Mouse (Mus musculus) embryonic facial prominence, embryonic 13.5 days (tissue): ENCODE measurements around the gene 9930104L06Rik. TPM values are rescaled to one million over a fixed set of nuclear protein-coding genes. Genes with fewer than 3 reads are reported as not detected.

Experiments
- ATAC-seq: fragments of 200-750 bp; cut with Nextera tagmentation; 2 replicates; pipeline ENCODE4 v1.8.0; 2017; ENCODE audit warnings: low read depth; ENCODE audit not compliant: insufficient number of reproducible peaks, insufficient read depth, low FRiP score, low TSS enrichment
- H3K27ac ChIP-seq: fragments of 300-500 bp; sonication (generic); 2 replicates; pipeline ENCODE4 v1.5.1; 2015; ENCODE audit warnings: moderate library complexity, mild to moderate bottlenecking, inconsistent platforms
- H3K27me3 ChIP-seq: fragments of 300-500 bp; sonication (generic); 2 replicates; pipeline ENCODE4 v1.6.1; 2015; ENCODE audit warnings: mild to moderate bottlenecking, inconsistent platforms
- H3K36me3 ChIP-seq: fragments of 300-500 bp; sonication (generic); 2 replicates; pipeline ENCODE4 v1.6.1; 2015; ENCODE audit warnings: mild to moderate bottlenecking, inconsistent platforms
- H3K4me1 ChIP-seq: fragments of 300-500 bp; sonication (generic); 2 replicates; pipeline ENCODE4 v1.6.1; 2015; ENCODE audit warnings: inconsistent platforms
- H3K4me2 ChIP-seq: fragments of 300-500 bp; sonication (generic); 2 replicates; pipeline ENCODE4 v1.6.1; 2015; ENCODE audit warnings: moderate library complexity, mild to moderate bottlenecking, inconsistent platforms
- H3K4me3 ChIP-seq: fragments of 300-500 bp; sonication (generic); 2 replicates; pipeline ENCODE4 v1.5.1; 2015; ENCODE audit warnings: mild to moderate bottlenecking, inconsistent platforms
- H3K9ac ChIP-seq: fragments of 300-500 bp; sonication (generic); 2 replicates; pipeline ENCODE4 v1.6.1; 2015; ENCODE audit warnings: mild to moderate bottlenecking, inconsistent platforms
- H3K9me3 ChIP-seq: fragments of 300-500 bp; sonication (generic); 2 replicates; pipeline ENCODE4 v1.6.1; 2016; ENCODE audit warnings: inconsistent platforms
- WGBS: fragments of 180-500 bp; shearing (Covaris S2); methylation state at CpG from one replicate; pipeline ENCODE4 v1.1.7; 2015; ENCODE audit warnings: mixed read lengths; 5-methylcytosine and 5-hydroxymethylcytosine counted together
- polyA plus RNA-seq: library from polyadenylated mRNA; unstranded; fragments of >200 nt; fragmentation: Nextera tagmentation; extraction: Ambion mirVana; gene quantifications from 2 replicates; pipeline ENCODE4 v1.2.1, GENCODE M21; 2015

Gene 9930104L06Rik
- 18.1 and 20.3 TPM in 2 replicates for polyA plus RNA-seq

GRCm38 (mm10) chr4:124936613-124937471 lies at the start of gene 9930104L06Rik:
Gene 9930104L06Rik, plus strand, starts transcription at chr4:124937048.
- H3K27ac ChIP-seq = peak within 1 kb of the TSS; percentile 58; the same call in 1 of the 2 replicates
- peak within 1 kb of the TSS; percentile 82 for H3K4me2 ChIP-seq
- peak; percentile 97 for ATAC-seq
- H3K9me3 ChIP-seq = no peaks in the 10 kb centered on the region
- H3K27me3 ChIP-seq = no peaks in the 10 kb centered on the region
- H3K36me3 ChIP-seq = peaks cover 31% of the 10 kb centered on the region
- H3K4me3 ChIP-seq = peak within 1 kb of the TSS; percentile 90
- under 1% methylated on average over 52 of the region's 52 CpGs for WGBS
- H3K4me1 ChIP-seq = peaks cover 23% of the 10 kb centered on the region
- peak within 1 kb of the TSS; percentile 87 for H3K9ac ChIP-seq

- WGBS = 70% methylated on average over 7 of the region's 7 CpGs
- no peaks in the 10 kb centered on the region for H3K36me3 ChIP-seq
Observed at GRCm38 (mm10) chr4:124888702-124889101, 48.1 kb upstream of the 9930104L06Rik start.

GRCm38 (mm10) chr4:124889935-124890334 lies 46.9 kb upstream of the 9930104L06Rik start:
- no peak overlapping the region for H3K9ac ChIP-seq
- H3K9me3 ChIP-seq = no peaks in the 10 kb centered on the region
- no peak for ATAC-seq
- WGBS = 86% methylated on average over 2 of the region's 2 CpGs
- no peaks in the 10 kb centered on the region for H3K36me3 ChIP-seq
- H3K4me2 ChIP-seq = no peak overlapping the region
- peaks cover 6% of the 10 kb centered on the region for H3K4me1 ChIP-seq
- no peak overlapping the region for H3K27ac ChIP-seq
- H3K27me3 ChIP-seq = peaks cover 89% of the 10 kb centered on the region
- no peak overlapping the region for H3K4me3 ChIP-seq

More at GRCm38 (mm10) chr4:124888702-124889101, 48.1 kb upstream of the 9930104L06Rik start:
- Histone ChIP-seq H3K4me1 (no peaks in the 10 kb centered on the region), H3K4me2 (no peak overlapping the region), H3K9ac (no peak overlapping the region), H3K9me3 (no peaks in the 10 kb centered on the region), H3K27ac (no peak overlapping the region), H3K4me3 (no peak overlapping the region), H3K27me3 (peaks cover 89% of the 10 kb centered on the region)
- no peak for ATAC-seq

- 69% methylated on average over 5 of the region's 5 CpGs for WGBS
- H3K4me1 ChIP-seq = peaks cover 9% of the 10 kb centered on the region
- H3K4me2 ChIP-seq = no peak overlapping the region
- peaks cover 89% of the 10 kb centered on the region for H3K27me3 ChIP-seq
- no peak for ATAC-seq
- H3K9me3 ChIP-seq = no peaks in the 10 kb centered on the region
- H3K9ac ChIP-seq = no peak overlapping the region
- no peak overlapping the region for H3K4me3 ChIP-seq
- H3K36me3 ChIP-seq = no peaks in the 10 kb centered on the region
- H3K27ac ChIP-seq = no peak overlapping the region
Observed at GRCm38 (mm10) chr4:124890831-124891230, 46.0 kb upstream of the 9930104L06Rik start.

GRCm38 (mm10) chr4:124893769-124894168 lies 43.1 kb upstream of the 9930104L06Rik start:
- 29% methylated on average over 6 of the region's 6 CpGs for WGBS
- Histone ChIP-seq H3K27ac (no peak overlapping the region), H3K27me3 (peaks cover 91% of the 10 kb centered on the region)

GRCm38 (mm10) chr4:124894508-124895428 lies 42.1 kb upstream of the 9930104L06Rik start:
- ATAC-seq = no peak
- 2% methylated on average over 83 of the region's 83 CpGs for WGBS

More at GRCm38 (mm10) chr4:124893769-124894168, 43.1 kb upstream of the 9930104L06Rik start:
- Histone ChIP-seq H3K9me3 (no peaks in the 10 kb centered on the region), H3K4me2 (no peak overlapping the region), H3K36me3 (no peaks in the 10 kb centered on the region), H3K4me3 (no peak overlapping the region), H3K4me1 (peaks cover 9% of the 10 kb centered on the region), H3K9ac (no peak overlapping the region)
- no peak for ATAC-seq

GRCm38 (mm10) chr4:124898428-124898827 lies 38.4 kb upstream of the 9930104L06Rik start:
- H3K9me3 ChIP-seq = no peaks in the 10 kb centered on the region
- no peaks in the 10 kb centered on the region for H3K36me3 ChIP-seq
- peaks cover 77% of the 10 kb centered on the region for H3K27me3 ChIP-seq
- 47% methylated on average over 10 of the region's 10 CpGs for WGBS
- no peak overlapping the region for H3K4me3 ChIP-seq
- peaks cover 14% of the 10 kb centered on the region for H3K4me1 ChIP-seq
- ATAC-seq = no peak
- H3K4me2 ChIP-seq = no peak overlapping the region
- H3K9ac ChIP-seq = no peak overlapping the region
- no peak overlapping the region for H3K27ac ChIP-seq

More at GRCm38 (mm10) chr4:124894508-124895428, 42.1 kb upstream of the 9930104L06Rik start:
- Histone ChIP-seq H3K9ac (peak overlapping the region; percentile 40; the same call in 1 of the 2 replicates), H3K27me3 (peaks cover 93% of the 10 kb centered on the region), H3K36me3 (no peaks in the 10 kb centered on the region), H3K4me3 (peak overlapping the region; percentile 46), H3K4me2 (peak overlapping the region; percentile 75), H3K27ac (no peak overlapping the region), H3K4me1 (peaks cover 12% of the 10 kb centered on the region), H3K9me3 (no peaks in the 10 kb centered on the region)

- no peak for ATAC-seq
Observed at GRCm38 (mm10) chr4:124899906-124900305, 36.9 kb upstream of the 9930104L06Rik start.

GRCm38 (mm10) chr4:124905417-124905816 lies 31.4 kb upstream of the 9930104L06Rik start:
- ATAC-seq = no peak
- no peak overlapping the region for H3K27ac ChIP-seq
- 57% methylated on average over 4 of the region's 4 CpGs for WGBS

More at GRCm38 (mm10) chr4:124899906-124900305, 36.9 kb upstream of the 9930104L06Rik start:
- no peaks in the 10 kb centered on the region for H3K36me3 ChIP-seq
- H3K4me1 ChIP-seq = peaks cover 8% of the 10 kb centered on the region
- WGBS = 43% methylated on average over 5 of the region's 5 CpGs
- H3K9me3 ChIP-seq = no peaks in the 10 kb centered on the region
- H3K27ac ChIP-seq = no peak overlapping the region
- H3K9ac ChIP-seq = no peak overlapping the region
- no peak overlapping the region for H3K4me2 ChIP-seq
- H3K4me3 ChIP-seq = no peak overlapping the region
- peaks cover 62% of the 10 kb centered on the region for H3K27me3 ChIP-seq

GRCm38 (mm10) chr4:124905971-124906822 lies 30.7 kb upstream of the 9930104L06Rik start:
- Histone ChIP-seq H3K4me3 (peak overlapping the region; percentile 35), H3K9me3 (no peaks in the 10 kb centered on the region), H3K9ac (peak overlapping the region; percentile 65), H3K27me3 (peaks cover 15% of the 10 kb centered on the region), H3K27ac (peak overlapping the region; percentile 55), H3K36me3 (no peaks in the 10 kb centered on the region), H3K4me1 (peaks cover 16% of the 10 kb centered on the region), H3K4me2 (peak overlapping the region; percentile 64)
- 7% methylated on average over 21 of the region's 21 CpGs for WGBS
- peak; percentile 69 for ATAC-seq

More at GRCm38 (mm10) chr4:124905417-124905816, 31.4 kb upstream of the 9930104L06Rik start:
- no peaks in the 10 kb centered on the region for H3K9me3 ChIP-seq
- H3K9ac ChIP-seq = no peak overlapping the region
- H3K4me2 ChIP-seq = no peak overlapping the region
- no peak overlapping the region for H3K4me3 ChIP-seq
- peaks cover 15% of the 10 kb centered on the region for H3K27me3 ChIP-seq
- H3K36me3 ChIP-seq = no peaks in the 10 kb centered on the region
- peaks cover 16% of the 10 kb centered on the region for H3K4me1 ChIP-seq
